Mouse (Mus musculus): ENCODE measurements around the gene Zbtb38.

The Zbtb38 gene

GRCm38 (mm10) chr9:96767874-96768273, 15.2 kb upstream of the Zbtb38 start:
- ChIA-PET CTCF (no interaction called here), POLR2A (no interaction called here)

GRCm38 (mm10) chr9:96766078-96766477, 13.4 kb upstream of the Zbtb38 start:
- POLR2A ChIA-PET, result interaction anchor here in 1 of 4 experiments (0.7 kb wide), 1 partner anchor 70 kb away, joined by 3 read pairs; no protein-coding TSS in a partner anchor

GRCm38 (mm10) chr9:96765410-96765809, 12.8 kb upstream of the Zbtb38 start:
- ChIA-PET POLR2A (interaction anchor here in 3 of 4 experiments (0.5 to 1.0 kb wide), 9 partner anchors 9 to 1230 kb away, joined by 3 to 4 read pairs (median 3); no protein-coding TSS in a partner anchor), CTCF (interaction anchor here in 2 of 4 experiments (0.7 to 1.6 kb wide), 2 partner anchors 25 to 247 kb away, joined by 3 read pairs; no protein-coding TSS in a partner anchor)

More at GRCm38 (mm10) chr9:96766078-96766477, 13.4 kb upstream of the Zbtb38 start:
- CTCF ChIA-PET, result interaction anchor here in 1 of 4 experiments (1.6 kb wide), 1 partner anchor 24 kb away, joined by 3 read pairs; no protein-coding TSS in a partner anchor

GRCm38 (mm10) chr9:96763847-96764631, 11.4 kb upstream of the Zbtb38 start:
- CTCF ChIA-PET, result interaction anchor here in 2 of 4 experiments (0.7 to 0.9 kb wide), 2 partner anchors 94 kb away, joined by 3 to 4 read pairs; no protein-coding TSS in a partner anchor

DNA sequence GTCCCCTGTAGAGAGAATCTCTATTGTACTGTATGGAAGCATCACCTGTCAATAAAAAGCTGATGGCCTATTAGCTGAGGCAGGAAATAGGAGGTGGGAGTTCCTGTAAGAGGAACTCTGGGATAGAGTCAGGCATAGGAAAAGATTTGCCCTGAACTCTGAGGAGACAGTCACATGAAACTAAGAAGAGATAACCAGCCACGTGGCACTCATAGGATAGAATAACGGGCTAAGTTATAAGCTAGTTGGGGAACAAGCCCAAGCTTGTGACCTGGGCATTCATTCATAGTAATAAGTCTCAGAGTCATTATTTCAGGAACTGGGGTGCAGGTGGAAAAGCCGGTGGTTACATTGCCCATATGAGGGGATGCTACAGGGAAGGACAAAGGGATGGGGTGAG, 10.4 kb upstream of the Zbtb38 start:
- CTCF ChIA-PET, result interaction anchor here in 1 of 4 experiments (0.9 kb wide), 1 partner anchor 93 kb away, joined by 3 read pairs; no protein-coding TSS in a partner anchor
- POLR2A ChIA-PET, result interaction anchor here in 2 of 4 experiments (0.5 to 2.3 kb wide), 4 partner anchors 10 to 829 kb away, joined by 3 to 8 read pairs (median 4); partner anchors contain the start of gene Zbtb38 (in 1 of the 2)

More at GRCm38 (mm10) chr9:96763847-96764631, 11.4 kb upstream of the Zbtb38 start:
- POLR2A ChIA-PET, result interaction anchor here in 1 of 4 experiments (1.4 to 2.3 kb wide), 2 partner anchors 11 to 88 kb away, joined by 3 to 8 read pairs; partner anchors contain the start of gene Zbtb38

DNA sequence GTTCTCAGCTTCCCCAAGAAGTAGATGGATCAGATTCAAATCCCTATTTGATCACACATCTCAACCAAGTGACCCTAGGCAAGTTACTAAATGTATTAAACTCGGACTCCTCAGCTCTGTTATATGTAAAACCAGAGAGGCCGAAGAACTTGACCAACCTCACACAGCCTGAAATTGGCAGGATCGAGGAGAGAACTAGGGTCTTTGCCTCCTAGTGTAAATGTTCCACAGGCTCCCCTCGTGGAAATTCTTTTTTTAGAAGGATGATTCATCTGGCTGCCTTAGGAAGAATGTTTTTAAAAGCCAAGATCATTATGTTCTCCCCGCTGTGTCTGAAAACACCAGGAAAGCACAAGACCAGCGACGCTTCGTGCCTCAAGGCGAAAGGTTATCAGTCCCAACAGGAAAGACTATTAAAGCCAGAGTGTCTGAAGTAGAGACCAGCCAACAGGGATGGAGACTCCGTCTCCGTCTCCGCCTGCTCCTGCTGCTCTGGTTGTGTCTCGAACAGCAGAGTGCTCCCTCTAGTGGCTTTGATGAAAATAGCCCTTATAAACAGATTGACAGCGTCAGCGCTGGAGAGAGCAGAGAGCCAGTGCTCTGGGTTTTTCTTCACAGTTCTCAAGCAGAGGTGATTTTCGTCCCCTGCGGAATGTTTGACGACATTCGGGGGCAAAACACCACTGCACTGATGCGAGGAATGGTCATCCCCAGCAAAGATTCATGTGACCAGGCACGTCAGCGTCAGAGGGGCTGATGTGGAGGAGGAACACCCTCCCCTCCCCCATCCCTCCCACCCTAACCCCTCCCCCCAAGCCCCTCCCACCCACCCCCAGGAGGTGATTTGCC, 6.3 kb upstream of the Zbtb38 start:
- CTCF ChIA-PET, result interaction anchor here in 2 of 4 experiments (0.6 to 1.0 kb wide), 2 partner anchors 89 kb away, joined by 3 to 7 read pairs; no protein-coding TSS in a partner anchor
- POLR2A ChIA-PET, result interaction anchor here in 1 of 4 experiments (0.6 kb wide), 1 partner anchor 256 kb away, joined by 6 read pairs; no protein-coding TSS in a partner anchor

DNA sequence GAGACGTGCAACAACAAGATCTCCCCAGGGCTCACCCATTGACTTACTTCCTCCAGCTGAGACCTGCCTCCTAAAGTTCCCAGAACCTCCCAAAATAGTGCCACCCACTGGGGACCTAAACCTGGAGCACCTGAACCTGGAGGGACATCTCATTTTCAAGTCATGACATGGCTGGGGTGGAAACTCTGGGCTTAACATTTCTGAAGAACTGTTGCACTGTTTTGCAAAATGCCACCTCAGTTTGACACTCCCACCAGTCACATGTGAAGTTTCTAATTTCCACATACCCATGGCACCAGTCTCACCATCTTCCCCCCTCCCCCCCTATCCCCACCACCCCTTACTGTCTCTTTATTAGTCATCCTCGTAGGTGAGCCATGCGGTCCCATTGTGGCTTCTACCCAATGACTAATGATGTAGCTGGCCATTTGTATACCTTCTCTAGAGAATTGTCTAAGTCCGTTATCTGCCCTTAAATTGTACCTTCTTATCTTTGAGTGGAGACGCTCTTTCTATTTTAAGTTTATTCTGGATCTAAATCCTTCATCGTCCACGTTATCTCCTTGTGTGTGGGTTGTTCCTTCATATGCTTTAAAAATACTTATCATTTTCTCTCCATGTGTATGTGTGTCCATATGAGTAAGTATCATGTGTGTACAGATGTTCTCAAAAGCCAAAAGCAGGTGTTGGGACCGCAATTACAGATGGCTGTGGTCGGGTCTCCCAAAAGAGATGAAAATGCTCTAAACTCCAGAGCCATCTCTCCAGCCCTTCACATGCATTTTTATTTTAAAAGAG, 4.2 kb upstream of the Zbtb38 start:
- ChIA-PET CTCF (interaction anchor here in 2 of 4 experiments (0.6 to 3.3 kb wide), 3 partner anchors 81 to 398 kb away, joined by 4 to 9 read pairs (median 4); no protein-coding TSS in a partner anchor), POLR2A (interaction anchor here in 3 of 4 experiments (0.7 to 1.4 kb wide), 5 partner anchors 9 to 87 kb away, joined by 3 to 6 read pairs (median 3); no protein-coding TSS in a partner anchor)

DNA sequence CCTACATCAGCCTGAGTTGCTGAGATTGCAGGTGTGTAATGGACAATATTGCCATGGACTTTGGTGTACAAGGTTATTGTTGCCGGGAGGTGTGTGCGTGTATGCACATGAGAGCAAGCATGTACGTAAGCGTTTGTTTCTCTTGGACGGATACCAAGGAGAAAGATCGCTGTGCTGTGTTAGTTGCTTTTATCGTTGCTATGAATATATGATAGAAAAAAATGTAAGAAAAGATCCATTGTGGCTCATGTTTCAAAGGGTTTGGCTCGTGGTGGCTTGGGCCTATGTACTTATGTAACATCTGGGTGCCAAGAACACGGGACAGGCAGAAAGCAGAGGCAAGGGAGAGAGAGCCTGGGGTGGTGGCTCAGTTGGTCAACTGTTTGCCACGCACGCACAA, 3.1 kb upstream of the Zbtb38 start:
- CTCF ChIA-PET, result interaction anchor here in 2 of 4 experiments (0.7 to 3.3 kb wide), 2 partner anchors 86 to 122 kb away, joined by 5 to 9 read pairs; no protein-coding TSS in a partner anchor
- POLR2A ChIA-PET, result interaction anchor here in 3 of 4 experiments (0.6 to 1.4 kb wide), 7 partner anchors 10 to 86 kb away, joined by 3 to 6 read pairs (median 3); no protein-coding TSS in a partner anchor

DNA sequence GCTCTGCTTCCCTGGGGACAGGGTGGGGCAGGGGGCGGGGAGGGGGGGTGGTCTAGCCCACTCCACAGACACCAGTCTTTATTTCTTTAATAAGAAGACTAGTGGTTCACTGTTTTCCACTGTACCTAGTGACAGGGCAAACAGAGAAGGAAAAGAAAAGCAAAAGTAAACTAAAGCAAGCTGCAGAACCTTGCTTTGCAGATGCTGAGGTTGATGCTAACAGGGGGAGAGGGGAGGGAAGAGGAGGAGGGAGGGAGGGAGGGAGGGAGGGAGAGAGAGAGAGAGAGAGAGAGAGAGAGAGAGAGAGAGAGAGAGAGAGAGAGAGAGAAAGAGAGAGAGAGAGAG, 2.0 kb upstream of the Zbtb38 start:
- CTCF ChIA-PET, result interaction anchor here in 1 of 4 experiments (3.3 kb wide), 1 partner anchor 85 kb away, joined by 9 read pairs; no protein-coding TSS in a partner anchor
- POLR2A ChIA-PET, result interaction anchor here in 2 of 4 experiments (0.9 to 3.8 kb wide), 4 partner anchors 14 to 85 kb away, joined by 4 to 23 read pairs (median 6); no protein-coding TSS in a partner anchor

GRCm38 (mm10) chr9:96753921-96754624, 1.4 kb upstream of the Zbtb38 start:
- ChIA-PET CTCF (interaction anchor here in 3 of 4 experiments (0.6 to 2.2 kb wide), 3 partner anchors 78 to 84 kb away, joined by 3 to 9 read pairs (median 3); no protein-coding TSS in a partner anchor), POLR2A (interaction anchor here in 2 of 4 experiments (0.9 to 3.8 kb wide), 10 partner anchors 13 to 635 kb away, joined by 3 to 23 read pairs (median 4); partner anchors contain the start of gene Gk5 (in 1 of the 2))

GRCm38 (mm10) chr9:96753392-96753791, 761 bp upstream of the Zbtb38 start:
- CTCF ChIA-PET, result interaction anchor here in 2 of 4 experiments (0.9 to 2.2 kb wide), 2 partner anchors 84 kb away, joined by 3 to 9 read pairs; no protein-coding TSS in a partner anchor
- POLR2A ChIA-PET, result interaction anchor here in 3 of 4 experiments (0.6 to 3.8 kb wide), 24 partner anchors 10 to 634 kb away, joined by 3 to 23 read pairs (median 4); partner anchors contain the start of genes Gk5 (in 1 of the 3) and Slc25a36 (in 1 of the 3)

GRCm38 (mm10) chr9:96751821-96752602, 619 bp downstream of the Zbtb38 start:
- ChIA-PET CTCF (interaction anchor here (0.6 to 2.2 kb wide), 7 partner anchors 39 to 690 kb away, joined by 3 to 10 read pairs (median 3); no protein-coding TSS in a partner anchor), POLR2A (interaction anchor here (0.5 to 3.8 kb wide), 23 partner anchors 9 to 359 kb away, joined by 3 to 23 read pairs (median 4); partner anchors contain the start of gene Slc25a36 (in 1 of the 4))

DNA sequence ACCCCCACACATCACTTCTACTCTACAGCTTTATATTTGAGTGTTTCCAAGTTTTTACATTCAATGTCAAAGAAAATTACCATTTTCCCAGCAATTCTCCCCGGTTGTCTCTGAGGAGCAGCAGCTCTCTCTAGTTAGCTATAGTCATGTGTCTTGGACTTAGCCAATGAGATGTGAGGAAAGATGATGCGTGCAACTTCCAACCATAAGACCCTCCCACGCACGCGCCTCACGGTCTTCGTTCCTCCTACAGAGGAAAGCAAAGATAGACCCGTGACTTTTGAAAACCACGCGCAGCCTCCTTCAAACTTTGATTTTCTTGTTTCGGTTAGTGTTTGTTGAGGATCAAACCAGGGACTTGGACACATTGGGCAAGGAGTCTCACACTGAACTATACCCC, 2.0 kb downstream of the Zbtb38 start:
- CTCF ChIA-PET, result no interaction called here
- POLR2A ChIA-PET, result interaction anchor here in 3 of 4 experiments (0.5 to 2.1 kb wide), 5 partner anchors 13 to 71 kb away, joined by 3 to 6 read pairs (median 3); no protein-coding TSS in a partner anchor

- ChIA-PET POLR2A (interaction anchor here in 2 of 4 experiments (1.0 to 2.1 kb wide), 3 partner anchors 9 to 77 kb away, joined by 3 to 11 read pairs (median 4); no protein-coding TSS in a partner anchor), CTCF (no interaction called here)
Observed at GRCm38 (mm10) chr9:96746527-96746926, 6.1 kb downstream of the Zbtb38 start.

- ChIA-PET CTCF (no interaction called here), POLR2A (interaction anchor here in 1 of 4 experiments (1.2 kb wide), 1 partner anchor 15 kb away, joined by 5 read pairs; no protein-coding TSS in a partner anchor)
Observed at GRCm38 (mm10) chr9:96744909-96745308, 7.7 kb downstream of the Zbtb38 start.

All from embryonic stem cell, embryonic (primary cell).